In genomic region chr11:58983691-58984341, GRCm38 (mm10) we compare ENCODE assay signal across 30 mouse cellular contexts. TPM values are rescaled to one million over a fixed set of nuclear protein-coding genes. Genes with fewer than 3 reads are reported as not detected.
A peak's percentile ranks its signal among the peaks of the same experiment; 100 is the strongest.
DNase-seq lines count a peak whose midpoint lies in the region; ATAC-seq and TF ChIP-seq lines count a peak whose summit lies in the region.
"Had no signal": no experiment of that assay in that cellular context is flagged by ENCODE, and none has a peak within 500 bp of the region (broad histone marks: within the 10 kb centered on the region; RNA-seq: fewer than 3 reads in every experiment).

No protein-coding gene starts in this region.

- peak; percentile 41; the same call in 1 of the 2 replicates for ATAC-seq in heart, embryonic 12.5 days (ENCODE audit: insufficient number of reproducible peaks, low FRiP score)
- ATAC-seq: forebrain, embryonic 15.5 days; intestine, postnatal 0 days; liver, embryonic 12.5 days; liver, postnatal 0 days had no signal

- no peak for TF ChIP-seq CTCF in gastrocnemius, adult 2 months (IDR thresholded peaks at IDR 0.05)

- H3K9me3 ChIP-seq in heart, embryonic 12.5 days (replicated peaks), result no peaks in the 10 kb centered on the region
- H3K9me3 ChIP-seq: embryonic facial prominence, embryonic 13.5 days; forebrain, embryonic 10.5 days; forebrain, embryonic 15.5 days; G1E; liver, embryonic 12.5 days; neural tube, embryonic 12.5 days; stomach, embryonic 15.5 days had no signal

- no peak for DNase-seq in gastrocnemius, adult 2 months
- DNase-seq in gastrocnemius, postnatal 25 days, result no peak
- DNase-seq in heart, postnatal 4 days, result no peak
- DNase-seq in thymus, postnatal 0 days (ENCODE audit: low spot score), result peak; percentile 48
- no peak for DNase-seq in thymus, adult 18-20 months
- DNase-seq in embryo, embryonic 10.5 days (ENCODE audit: low spot score), result no peak
- DNase-seq: adrenal gland, postnatal 10 days; cerebellum, adult 11-12 months; cerebellum, adult 9-11 months; gastrocnemius, postnatal 14 days; kidney, adult 9 months; kidney, postnatal 10 days; layer of hippocampus, postnatal 36 days; left cerebral cortex, postnatal 4 days; liver, postnatal 0 days; lung, postnatal 36 days; right cerebral cortex, postnatal 4 days had no signal

- H3K4me2 ChIP-seq in heart, embryonic 12.5 days, result peak overlapping the region; percentile 38
- H3K4me2 ChIP-seq: embryonic facial prominence, embryonic 13.5 days; forebrain, embryonic 15.5 days; hindbrain, embryonic 14.5 days; liver, embryonic 12.5 days; midbrain, embryonic 11.5 days; neural tube, embryonic 12.5 days; stomach, embryonic 15.5 days had no signal

- peaks cover 98% of the 10 kb centered on the region for H3K4me1 ChIP-seq in heart, embryonic 12.5 days (replicated peaks)

- peak overlapping the region; percentile 84 for H3K27ac ChIP-seq in gastrocnemius, adult 2 months
- peak overlapping the region; percentile 97 for H3K27ac ChIP-seq in heart, embryonic 12.5 days (ENCODE audit: poor library complexity, severe bottlenecking)
- H3K27ac ChIP-seq: embryonic facial prominence, embryonic 13.5 days; forebrain, embryonic 10.5 days; forebrain, embryonic 15.5 days; hindbrain, embryonic 14.5 days; liver, embryonic 12.5 days; neural tube, embryonic 12.5 days; stomach, embryonic 15.5 days had no signal

- H3K27me3 ChIP-seq in heart, embryonic 12.5 days (replicated peaks), result no peaks in the 10 kb centered on the region
- H3K27me3 ChIP-seq: embryonic facial prominence, embryonic 13.5 days; forebrain, embryonic 15.5 days; liver, embryonic 12.5 days; neural tube, embryonic 12.5 days; stomach, embryonic 15.5 days had no signal

- intact Hi-C loops in gastrocnemius, adult 2 months (cut with DNase I), result no loop called here

- peak overlapping the region; percentile 41 for H3K4me3 ChIP-seq in gastrocnemius, adult 2 months
- no peak overlapping the region for H3K4me3 ChIP-seq in heart, embryonic 12.5 days
- H3K4me3 ChIP-seq: embryonic facial prominence, embryonic 13.5 days; forebrain, embryonic 10.5 days; forebrain, embryonic 15.5 days; liver, embryonic 12.5 days; myocyte; neural tube, embryonic 12.5 days; stomach, embryonic 15.5 days had no signal

- 54% methylated on average over 6 of the region's 6 CpGs for WGBS in heart, embryonic 12.5 days

- H3K36me3 ChIP-seq in heart, embryonic 12.5 days, result peaks cover 64% of the 10 kb centered on the region

- H3K9ac ChIP-seq in heart, embryonic 12.5 days, result peak overlapping the region; percentile 49
- H3K9ac ChIP-seq: embryonic facial prominence, embryonic 13.5 days; forebrain, embryonic 15.5 days; hindbrain, embryonic 14.5 days; liver, embryonic 12.5 days; liver, postnatal 0 days; neural tube, embryonic 12.5 days; stomach, embryonic 15.5 days had no signal

RNA-seq across cellular contexts. Expression of gene Trim11, which starts 5.9 kb away (rescaled TPM):
- 1 to 10 TPM; 7.2 to 7.9 TPM for total RNA-seq in gastrocnemius, adult 2 months (2021)
- total RNA-seq in gastrocnemius, postnatal 25 days (2021), result 1 to 10 TPM; 6.7 to 8.1 TPM
- polyA plus RNA-seq in heart, embryonic 12.5 days (2016; fragmentation: Nextera tagmentation; extraction: Ambion mirVana), result 27.6 and 30.8 TPM in 2 replicates
- 10 to 100 TPM; 21.3 TPM for total RNA-seq in heart, postnatal 4 days (2021)
- polyA plus RNA-seq in thymus, postnatal 0 days (2015; fragmentation: Nextera tagmentation; extraction: Ambion mirVana), result 49.6 and 54.0 TPM in 2 replicates

RNA-seq across cellular contexts. Expression of gene Hist3h2a, which starts 29.3 kb away (rescaled TPM):
- 10 to 100 TPM; 10.5 to 11.3 TPM for total RNA-seq in gastrocnemius, adult 2 months (2021)
- 10 to 100 TPM; 10.1 to 11.1 TPM for total RNA-seq in gastrocnemius, postnatal 25 days (2021)
- 26.5 and 28.4 TPM in 2 replicates for polyA plus RNA-seq in heart, embryonic 12.5 days (2016; fragmentation: Nextera tagmentation; extraction: Ambion mirVana)
- total RNA-seq in heart, postnatal 4 days (2021), result 10 to 100 TPM; 46.8 to 50.0 TPM
- polyA plus RNA-seq in thymus, postnatal 0 days (2015; fragmentation: Nextera tagmentation; extraction: Ambion mirVana), result 52.3 and 52.8 TPM in 2 replicates

RNA-seq across cellular contexts. Expression of gene Trim17, which starts 29.3 kb away (rescaled TPM):
- total RNA-seq in gastrocnemius, adult 2 months (2021), result under 1 TPM; 0.08 to 0.33 TPM
- under 1 TPM; 0.13 to 0.18 TPM for total RNA-seq in gastrocnemius, postnatal 25 days (2021)
- polyA plus RNA-seq in heart, embryonic 12.5 days (2016; fragmentation: Nextera tagmentation; extraction: Ambion mirVana), result 1.1 and 1.5 TPM in 2 replicates
- under 1 TPM in 1 of 2 experiments, not detected in 1; 0.10 TPM for total RNA-seq in heart, postnatal 4 days (2021)
- polyA plus RNA-seq in thymus, postnatal 0 days (2015; fragmentation: Nextera tagmentation; extraction: Ambion mirVana), result 0.29 and 0.44 TPM in 2 replicates
- total RNA-seq: hematopoietic stem cell, adult 5-6 weeks had no signal

RNA-seq across cellular contexts. Expression of gene Hist3h2ba, which starts 35.1 kb away (rescaled TPM):
- total RNA-seq in gastrocnemius, adult 2 months (2021), result not detected
- 1 to 10 TPM; 1.1 to 1.2 TPM for total RNA-seq in gastrocnemius, postnatal 25 days (2021)
- polyA plus RNA-seq in heart, embryonic 12.5 days (2016; fragmentation: Nextera tagmentation; extraction: Ambion mirVana), result 8.5 and 11.6 TPM in 2 replicates
- 10 to 100 TPM; 21.8 to 22.6 TPM for total RNA-seq in heart, postnatal 4 days (2021)
- 50.8 and 57.5 TPM in 2 replicates for polyA plus RNA-seq in thymus, postnatal 0 days (2015; fragmentation: Nextera tagmentation; extraction: Ambion mirVana)
- polyA plus RNA-seq: G1E had no signal

RNA-seq across cellular contexts. Expression of gene Rnf187, which starts 45.1 kb away (rescaled TPM):
- 100 to 1,000 TPM in 1 of 2 experiments, 10 to 100 TPM in 1; 95.2 to 101 TPM for total RNA-seq in gastrocnemius, adult 2 months (2021)
- total RNA-seq in gastrocnemius, postnatal 25 days (2021), result 100 to 1,000 TPM in 1 of 2 experiments, 10 to 100 TPM in 1; 99.3 to 105 TPM
- polyA plus RNA-seq in heart, embryonic 12.5 days (2016; fragmentation: Nextera tagmentation; extraction: Ambion mirVana), result 208 and 213 TPM in 2 replicates
- 100 to 1,000 TPM; 161 to 165 TPM for total RNA-seq in heart, postnatal 4 days (2021)
- 245 and 268 TPM in 2 replicates for polyA plus RNA-seq in thymus, postnatal 0 days (2015; fragmentation: Nextera tagmentation; extraction: Ambion mirVana)
